Mouse (Mus musculus): ENCODE data around the gene Pkhd1.
A peak's percentile ranks its signal among the peaks of the same experiment; 100 is the strongest.
"Not testable (repeated sequence)": the region's sequence is repeated elsewhere in the genome, so short reads cannot be mapped to it uniquely, and the experiment has no call there.

Gene Pkhd1

GRCm38 (mm10) chr1:20477561-20478265, 140.2 kb downstream of the Pkhd1 start:
- TF ChIP-seq NANOG (IDR thresholded peaks at IDR 0.05; ENCODE audit: borderline replicate concordance, low read length) (no peak), CTCF (conservative IDR thresholded peaks at IDR 0.05; ENCODE audit: low read length) (no peak), POU5F1 (IDR thresholded peaks at IDR 0.05; ENCODE audit: borderline replicate concordance, low read length) (no peak)
- H3K36me3 ChIP-seq (ENCODE audit: insufficient read depth, low read length) = no peaks in the 10 kb centered on the region
- H3K9me3 ChIP-seq (ENCODE audit: low read length) = no peaks in the 10 kb centered on the region
- H3K27me3 ChIP-seq (ENCODE audit: insufficient read depth, low read length) = peaks cover 25% of the 10 kb centered on the region
- H3K4me3 ChIP-seq (replicated peaks; ENCODE audit: low read length) = peak overlapping the region; percentile 67
- H3K4me1 ChIP-seq (replicated peaks; ENCODE audit: low read depth, low read length) = peaks cover 8% of the 10 kb centered on the region; the same call in 1 of the 2 replicates

GRCm38 (mm10) chr1:20470770-20471169, 147.1 kb downstream of the Pkhd1 start:
- no peaks in the 10 kb centered on the region for H3K27me3 ChIP-seq (ENCODE audit: insufficient read depth, low read length)
- TF ChIP-seq CTCF (conservative IDR thresholded peaks at IDR 0.05; ENCODE audit: low read length) (no peak), NANOG (IDR thresholded peaks at IDR 0.05; ENCODE audit: borderline replicate concordance, low read length) (no peak), POU5F1 (IDR thresholded peaks at IDR 0.05; ENCODE audit: borderline replicate concordance, low read length) (no peak)
- no peaks in the 10 kb centered on the region for H3K4me1 ChIP-seq (replicated peaks; ENCODE audit: low read depth, low read length)
- no peak overlapping the region for H3K4me3 ChIP-seq (replicated peaks; ENCODE audit: low read length)
- H3K36me3 ChIP-seq (ENCODE audit: insufficient read depth, low read length) = no peaks in the 10 kb centered on the region
- H3K9me3 ChIP-seq (ENCODE audit: low read length) = no peaks in the 10 kb centered on the region

DNA sequence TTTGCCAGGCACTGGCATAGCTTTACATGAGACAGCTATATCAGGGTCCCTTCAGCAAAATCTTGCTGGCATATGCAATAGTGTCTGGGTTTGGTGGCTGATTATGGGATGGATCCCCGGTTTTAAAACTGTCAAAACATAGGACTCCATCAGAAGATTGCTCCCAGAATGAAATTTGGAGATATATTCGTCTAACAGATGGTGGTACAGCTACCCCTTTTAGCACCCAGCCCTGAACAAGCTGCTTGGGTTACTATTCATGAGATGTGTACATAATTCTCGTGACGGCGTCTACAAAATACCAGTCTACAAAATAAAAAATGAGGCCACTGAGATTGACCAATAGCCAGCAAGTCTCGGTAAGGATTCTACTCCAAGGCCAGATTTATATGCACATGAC, 147.5 kb downstream of the Pkhd1 start:
- Histone ChIP-seq H3K9me3 (ENCODE audit: low read length) (no peaks in the 10 kb centered on the region), H3K36me3 (ENCODE audit: insufficient read depth, low read length) (no peaks in the 10 kb centered on the region), H3K27me3 (ENCODE audit: insufficient read depth, low read length) (no peaks in the 10 kb centered on the region), H3K4me1 (replicated peaks; ENCODE audit: low read depth, low read length) (no peaks in the 10 kb centered on the region), H3K4me3 (replicated peaks; ENCODE audit: low read length) (no peak overlapping the region)
- no peak for TF ChIP-seq POU5F1 (IDR thresholded peaks at IDR 0.05; ENCODE audit: borderline replicate concordance, low read length)
- no peak for TF ChIP-seq CTCF (conservative IDR thresholded peaks at IDR 0.05; ENCODE audit: low read length)
- no peak for TF ChIP-seq NANOG (IDR thresholded peaks at IDR 0.05; ENCODE audit: borderline replicate concordance, low read length)

- Histone ChIP-seq H3K9me3 (ENCODE audit: low read length) (no peaks in the 10 kb centered on the region), H3K4me1 (replicated peaks; ENCODE audit: low read depth, low read length) (no peaks in the 10 kb centered on the region), H3K27me3 (ENCODE audit: insufficient read depth, low read length) (no peaks in the 10 kb centered on the region), H3K4me3 (replicated peaks; ENCODE audit: low read length) (no peak overlapping the region), H3K36me3 (ENCODE audit: insufficient read depth, low read length) (no peaks in the 10 kb centered on the region)
- no peak for TF ChIP-seq POU5F1 (IDR thresholded peaks at IDR 0.05; ENCODE audit: borderline replicate concordance, low read length)
These were observed 151.4 kb downstream of the Pkhd1 start for GRCm38 (mm10) chr1:20466481-20466880.

DNA sequence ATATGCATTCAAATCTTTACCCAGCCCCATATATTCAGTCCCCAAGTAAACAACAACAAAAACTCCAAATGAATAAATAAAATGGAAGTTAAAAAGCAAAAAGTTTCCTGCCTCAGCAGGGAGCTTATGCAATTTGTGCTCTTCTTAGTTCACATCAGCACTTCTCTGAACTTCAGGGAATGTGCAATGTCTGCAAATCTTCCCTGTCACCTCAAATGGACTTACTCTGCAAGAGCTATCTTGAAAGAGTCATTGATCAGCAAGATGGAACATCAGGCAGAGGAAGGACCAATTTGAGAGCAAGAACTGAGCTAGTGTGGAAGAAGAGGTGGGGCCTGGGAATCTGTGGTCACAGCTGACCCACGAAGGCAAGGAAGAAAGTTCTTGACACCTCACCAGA, 163.2 kb downstream of the Pkhd1 start:
- TF ChIP-seq POU5F1 (IDR thresholded peaks at IDR 0.05; ENCODE audit: borderline replicate concordance, low read length) = no peak
- Histone ChIP-seq H3K36me3 (ENCODE audit: insufficient read depth, low read length) (no peaks in the 10 kb centered on the region), H3K4me1 (replicated peaks; ENCODE audit: low read depth, low read length) (no peaks in the 10 kb centered on the region), H3K4me3 (replicated peaks; ENCODE audit: low read length) (no peak overlapping the region), H3K9me3 (ENCODE audit: low read length) (no peaks in the 10 kb centered on the region), H3K27me3 (ENCODE audit: insufficient read depth, low read length) (no peaks in the 10 kb centered on the region)

- no peaks in the 10 kb centered on the region for H3K9me3 ChIP-seq (ENCODE audit: low read length)
- H3K27me3 ChIP-seq (ENCODE audit: insufficient read depth, low read length) = no peaks in the 10 kb centered on the region
- no peak for TF ChIP-seq POU5F1 (IDR thresholded peaks at IDR 0.05; ENCODE audit: borderline replicate concordance, low read length)
- TF ChIP-seq CTCF (conservative IDR thresholded peaks at IDR 0.05; ENCODE audit: low read length) = peak; percentile 23
- no peaks in the 10 kb centered on the region for H3K36me3 ChIP-seq (ENCODE audit: insufficient read depth, low read length)
- no peaks in the 10 kb centered on the region for H3K4me1 ChIP-seq (replicated peaks; ENCODE audit: low read depth, low read length)
- no peak overlapping the region for H3K4me3 ChIP-seq (replicated peaks; ENCODE audit: low read length)
These were observed 167.8 kb downstream of the Pkhd1 start for GRCm38 (mm10) chr1:20450074-20450473.

- H3K27me3 ChIP-seq (ENCODE audit: insufficient read depth, low read length); H3K4me1 ChIP-seq (replicated peaks; ENCODE audit: low read depth, low read length); H3K36me3 ChIP-seq (ENCODE audit: insufficient read depth, low read length): not testable (repeated sequence)
- Histone ChIP-seq H3K4me3 (replicated peaks; ENCODE audit: low read length) (peak overlapping the region; percentile 57; the same call in 1 of the 2 replicates), H3K9me3 (ENCODE audit: low read length) (peaks cover 16% of the 10 kb centered on the region)
These were observed 185.8 kb downstream of the Pkhd1 start for GRCm38 (mm10) chr1:20432026-20432425.

DNA sequence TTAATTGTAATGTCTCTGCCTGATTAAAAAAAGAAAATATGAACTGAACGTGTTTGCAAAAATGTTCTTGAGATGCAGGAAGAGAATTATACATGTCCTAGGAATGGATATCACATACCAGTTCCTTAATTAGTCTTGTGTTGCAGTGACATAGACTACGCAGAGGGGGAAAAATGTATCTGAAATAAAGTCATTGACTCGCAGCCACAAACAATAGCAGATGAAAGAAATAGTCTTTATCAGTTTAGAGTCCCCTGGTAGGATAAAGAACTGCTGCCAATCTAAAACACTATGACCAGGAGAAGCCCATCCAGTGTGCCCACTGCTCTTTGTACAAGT, 188.8 kb downstream of the Pkhd1 start:
- no peaks in the 10 kb centered on the region for H3K27me3 ChIP-seq (ENCODE audit: insufficient read depth, low read length)
- no peaks in the 10 kb centered on the region for H3K4me1 ChIP-seq (replicated peaks; ENCODE audit: low read depth, low read length)
- peaks cover 16% of the 10 kb centered on the region for H3K9me3 ChIP-seq (ENCODE audit: low read length)
- H3K4me3 ChIP-seq (replicated peaks; ENCODE audit: low read length) = no peak overlapping the region
- no peaks in the 10 kb centered on the region for H3K36me3 ChIP-seq (ENCODE audit: insufficient read depth, low read length)
- TF ChIP-seq NANOG (IDR thresholded peaks at IDR 0.05; ENCODE audit: borderline replicate concordance, low read length) (no peak), CTCF (conservative IDR thresholded peaks at IDR 0.05; ENCODE audit: low read length) (no peak), POU5F1 (IDR thresholded peaks at IDR 0.05; ENCODE audit: borderline replicate concordance, low read length) (no peak)

DNA sequence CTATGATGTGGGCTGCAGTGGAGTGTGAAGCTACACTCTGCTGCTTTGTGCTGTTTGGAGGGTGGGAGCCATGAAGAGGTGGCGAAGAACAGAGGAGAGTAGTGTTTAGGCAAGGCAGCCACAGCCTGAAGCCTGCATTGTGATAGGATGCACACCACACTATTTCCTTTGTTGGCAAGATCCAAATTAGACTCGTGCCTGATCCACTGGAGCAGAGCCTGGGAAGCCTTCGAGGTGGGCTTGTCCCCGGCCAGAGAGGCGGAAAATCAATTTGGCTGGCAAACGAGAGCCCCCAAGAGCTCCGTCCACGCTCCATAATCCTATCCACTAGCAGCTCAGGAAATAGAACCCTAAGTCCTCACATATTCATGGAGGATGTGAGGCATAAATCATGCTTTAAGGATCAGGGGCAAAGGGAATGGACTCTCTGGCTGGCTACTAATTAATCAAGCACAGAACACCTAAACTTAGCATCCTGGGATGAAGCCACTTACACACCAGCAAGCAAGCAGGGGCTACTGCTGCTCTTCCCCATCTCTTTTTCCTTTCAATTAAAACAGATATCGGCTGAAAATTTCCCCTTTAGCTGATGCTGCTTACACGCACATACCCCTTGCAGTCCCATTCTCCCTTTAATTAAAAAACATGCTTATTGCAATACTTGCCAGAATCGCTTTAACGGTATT, 189.4 kb downstream of the Pkhd1 start:
- no peak overlapping the region for H3K4me3 ChIP-seq (replicated peaks; ENCODE audit: low read length)
- no peaks in the 10 kb centered on the region for H3K36me3 ChIP-seq (ENCODE audit: insufficient read depth, low read length)
- no peaks in the 10 kb centered on the region for H3K27me3 ChIP-seq (ENCODE audit: insufficient read depth, low read length)
- TF ChIP-seq NANOG (IDR thresholded peaks at IDR 0.05; ENCODE audit: borderline replicate concordance, low read length) (no peak), CTCF (conservative IDR thresholded peaks at IDR 0.05; ENCODE audit: low read length) (no peak), POU5F1 (IDR thresholded peaks at IDR 0.05; ENCODE audit: borderline replicate concordance, low read length) (no peak)
- H3K9me3 ChIP-seq (ENCODE audit: low read length) = peaks cover 16% of the 10 kb centered on the region
- H3K4me1 ChIP-seq (replicated peaks; ENCODE audit: low read depth, low read length) = no peaks in the 10 kb centered on the region
